Mouse (Mus musculus) T-helper 17 cell (primary cell): ENCODE measurements at regions not wholly inside any gene's neighbourhood (a gene's known extent, or its start where the extent isn't known, plus 50 kb on each side); places are given as distances from the start of the nearest gene placed in this dataset.

Source experiments
- in situ Hi-C, 2 experiments: fragments of 300-600 bp; cut with MboI, MseI; formaldehyde crosslinking; loops; 1 replicate in 1 of 2; 2 replicates in 1 of 2; pipeline ENCODE4 v1.15.1; 2025; ENCODE audit warnings: high pct_unique_total_duplicates in 2 of 2

DNA sequence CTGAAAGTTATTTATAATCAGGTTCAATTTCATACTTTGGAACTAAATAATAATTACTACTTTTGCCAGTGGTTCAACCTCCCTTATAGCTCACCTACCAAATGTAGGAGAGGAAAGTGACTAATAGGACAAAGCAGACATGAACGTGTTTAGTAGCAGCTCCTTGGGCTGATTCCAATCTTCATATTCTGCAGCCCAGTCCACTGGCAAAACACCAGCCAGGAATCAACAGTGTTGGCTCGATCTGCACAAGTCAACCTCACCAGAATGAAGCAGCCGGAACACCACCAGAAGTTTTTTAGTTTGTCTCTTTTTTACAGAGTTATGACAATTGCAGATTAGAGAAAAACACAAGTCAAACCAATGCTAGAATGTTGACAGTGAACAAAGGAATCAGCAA is 717.0 kb downstream of the Pcdh17 start:
- in situ Hi-C loops: loop anchor here in 1 of 2 experiments (10.0 kb wide), 1 partner anchor 1606 kb away; no protein-coding TSS in a partner anchor

DNA sequence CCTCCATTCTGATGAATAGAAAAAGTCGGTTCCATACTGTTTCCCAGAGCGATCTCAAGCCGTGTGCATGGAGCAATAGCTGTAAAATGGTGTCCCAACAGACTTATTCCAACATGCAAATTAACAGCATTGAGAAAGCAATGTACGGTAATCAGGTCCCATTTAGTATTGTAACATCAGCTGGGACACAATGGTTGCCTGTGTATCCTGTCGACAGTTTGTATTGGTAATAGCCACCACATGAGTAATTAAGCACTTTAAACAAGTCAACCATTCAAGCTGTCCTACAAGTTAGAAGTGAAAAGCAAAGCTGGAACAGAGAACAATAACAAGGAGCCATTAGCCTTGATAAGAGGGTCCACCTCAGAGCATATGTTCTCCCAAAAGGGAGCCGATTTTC is 743.4 kb downstream of the Pcdh17 start:
- in situ Hi-C loops: no loop called here

GRCm38 (mm10) chr14:85204069-85204468 is 760.7 kb downstream of the Pcdh17 start:
- in situ Hi-C loops: loop anchor here in 1 of 2 experiments (25.0 kb wide), 1 partner anchor 1733 kb away; no protein-coding TSS in a partner anchor

DNA sequence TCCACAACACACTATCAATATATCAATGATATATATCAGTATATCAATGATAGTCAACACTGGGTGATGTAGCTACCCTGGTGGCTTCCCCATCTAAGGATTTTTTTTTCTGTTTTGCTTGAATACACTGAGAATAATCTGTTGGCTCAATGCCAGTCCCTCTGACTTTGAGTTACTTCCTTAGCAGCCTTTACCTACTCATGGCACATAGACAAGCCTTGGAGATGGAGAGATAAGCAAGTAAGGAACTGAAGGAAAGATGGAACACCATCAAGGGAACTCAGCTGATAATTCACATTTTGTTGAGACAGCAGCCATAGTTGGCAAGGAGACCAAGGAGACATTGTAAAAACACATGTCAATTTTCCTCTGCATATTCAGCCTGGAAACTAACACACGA is 765.0 kb downstream of the Pcdh17 start:
- in situ Hi-C loops: loop anchor here in 1 of 2 experiments (25.0 kb wide), 1 partner anchor 1729 kb away; no protein-coding TSS in a partner anchor

DNA sequence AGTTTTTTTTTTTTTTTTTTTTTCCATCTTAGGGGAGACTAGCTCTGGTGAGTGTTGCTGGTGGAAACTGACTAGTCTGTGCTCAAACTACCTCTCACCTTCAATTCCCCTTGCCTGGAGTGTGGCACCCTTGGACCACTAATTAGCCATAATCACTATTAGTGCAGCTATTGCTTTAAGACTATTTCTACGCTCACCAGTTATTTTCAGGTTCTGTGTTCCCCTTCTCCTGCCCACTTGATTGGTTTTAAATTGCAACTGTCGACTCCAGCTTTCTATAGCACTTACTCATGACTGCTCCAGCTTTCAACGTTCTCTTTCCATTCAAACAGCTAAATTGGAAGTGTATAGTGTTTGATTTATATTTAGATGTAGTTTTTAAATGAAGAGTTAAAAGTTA is 771.7 kb downstream of the Pcdh17 start:
- in situ Hi-C loops: loop anchor here in 1 of 2 experiments (25.0 kb wide), 1 partner anchor 1722 kb away; no protein-coding TSS in a partner anchor
